Mouse (Mus musculus) heart, embryonic 16.5 days (tissue): Measurements from ENCODE around the gene Vav2. TPM values are rescaled to one million over a fixed set of nuclear protein-coding genes. Genes with fewer than 3 reads are reported as not detected.
A peak's percentile ranks its signal among the peaks of the same experiment; 100 is the strongest.

ENCODE experiments used
- ATAC-seq: fragments of 200-750 bp; cut with Nextera tagmentation; replicated peaks from 2 replicates; pipeline ENCODE4 v1.8.0; 2017; ENCODE audit warnings: moderate number of reproducible peaks; ENCODE audit not compliant: insufficient read depth, low FRiP score; ENCODE audit errors: extremely low read depth
- H3K27ac ChIP-seq: fragments of 300-500 bp; sonication (generic); 2 replicates; pipeline ENCODE4 v1.5.1; 2014; ENCODE audit warnings: mild to moderate bottlenecking, low read length, control low read depth, moderate library complexity
- H3K27me3 ChIP-seq: fragments of 300-500 bp; sonication (generic); 2 replicates; pipeline ENCODE4 v1.6.1; 2014; ENCODE audit warnings: low read length, mixed read lengths; ENCODE audit not compliant: control insufficient read depth, insufficient read depth
- H3K36me3 ChIP-seq: fragments of 300-500 bp; sonication (generic); 2 replicates; pipeline ENCODE4 v1.6.1; 2014; ENCODE audit not compliant: control insufficient read depth, insufficient read depth
- H3K4me1 ChIP-seq: fragments of 300-500 bp; sonication (generic); 2 replicates; pipeline ENCODE4 v1.6.1; 2014; ENCODE audit warnings: low read length, mixed read lengths; ENCODE audit not compliant: control insufficient read depth, insufficient read depth
- H3K4me2 ChIP-seq: fragments of 300-500 bp; sonication (generic); 2 replicates; pipeline ENCODE4 v1.6.1; 2014; ENCODE audit warnings: low read depth, mild to moderate bottlenecking, control low read depth, low read length
- H3K4me3 ChIP-seq: fragments of 300-500 bp; sonication (generic); 2 replicates; pipeline ENCODE4 v1.5.1; 2014; ENCODE audit warnings: mild to moderate bottlenecking, control low read depth, low read length
- H3K9ac ChIP-seq: fragments of 300-500 bp; sonication (generic); 2 replicates; pipeline ENCODE4 v1.6.1; 2014; ENCODE audit warnings: low read length, control low read depth
- H3K9me3 ChIP-seq: fragments of 300-500 bp; sonication (generic); replicated peaks from 2 replicates; pipeline ENCODE4 v1.6.1; 2016; ENCODE audit warnings: low read length; ENCODE audit not compliant: control insufficient read depth
- WGBS: fragments of 180-500 bp; shearing (Covaris S2); extraction: QIAGEN DNeasy Blood & Tissue Kit; methylation state at CpG from one replicate; pipeline ENCODE4 v1.1.7; 2014; 5-methylcytosine and 5-hydroxymethylcytosine counted together
- polyA plus RNA-seq: library from polyadenylated mRNA; unstranded; fragments of >200 nt; fragmentation: Nextera tagmentation; extraction: Ambion mirVana; gene quantifications from 2 replicates; pipeline ENCODE4 v1.2.1, GENCODE M21; 2015

Gene Vav2
- polyA plus RNA-seq, 1 experiment from 2014 or later = 2.6 TPM

DNA sequence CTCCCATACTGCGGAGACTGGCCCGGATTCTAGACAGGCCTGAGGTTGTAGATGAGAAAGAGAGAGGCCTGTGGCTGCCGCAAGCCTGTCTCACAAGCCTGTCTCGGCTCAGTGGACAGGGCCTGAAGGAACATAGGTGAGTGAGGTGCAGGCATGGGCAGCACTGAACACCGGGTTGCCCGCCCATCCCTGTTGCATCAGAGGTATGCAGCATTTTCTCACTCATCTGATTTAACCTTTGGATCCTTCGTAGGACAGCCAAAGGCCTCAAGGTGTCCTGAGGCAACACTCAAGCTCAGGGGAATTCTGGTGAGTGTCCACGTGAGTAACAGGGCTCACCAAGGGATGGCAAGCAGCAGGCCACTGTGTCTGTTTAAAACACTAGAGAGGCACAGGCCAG, 36.5 kb downstream of the Vav2 start:
- Histone ChIP-seq H3K27ac (no peak overlapping the region), H3K36me3 (no peaks in the 10 kb centered on the region), H3K9me3 (peaks cover 4% of the 10 kb centered on the region; the same call in 1 of the 2 replicates), H3K27me3 (no peaks in the 10 kb centered on the region; the same call in 1 of the 2 replicates), H3K4me2 (no peak overlapping the region), H3K4me3 (no peak overlapping the region), H3K9ac (0 out of 2 replicates have a peak overlapping the region, but pooled peaks have one; percentile 11), H3K4me1 (peaks cover 27% of the 10 kb centered on the region)
- 55% methylated on average over 8 of the region's 8 CpGs for WGBS
- ATAC-seq = no peak

- WGBS = 44% methylated on average over 14 of the region's 14 CpGs
- no peak overlapping the region for H3K4me3 ChIP-seq
- H3K4me2 ChIP-seq = no peak overlapping the region
- H3K9ac ChIP-seq = no peak overlapping the region
- peaks cover 4% of the 10 kb centered on the region; the same call in 1 of the 2 replicates for H3K9me3 ChIP-seq
- H3K27me3 ChIP-seq = no peaks in the 10 kb centered on the region
- ATAC-seq = no peak
- H3K36me3 ChIP-seq = no peaks in the 10 kb centered on the region
- H3K4me1 ChIP-seq = peaks cover 27% of the 10 kb centered on the region
- H3K27ac ChIP-seq = no peak overlapping the region
Measured at GRCm38 (mm10) chr2:27389272-27390162, 37.3 kb downstream of the Vav2 start.

GRCm38 (mm10) chr2:27387209-27387608, 39.6 kb downstream of the Vav2 start:
- no peaks in the 10 kb centered on the region for H3K36me3 ChIP-seq
- H3K9me3 ChIP-seq = peaks cover 4% of the 10 kb centered on the region; the same call in 1 of the 2 replicates
- no peaks in the 10 kb centered on the region for H3K27me3 ChIP-seq
- H3K9ac ChIP-seq = no peak overlapping the region
- no peak overlapping the region for H3K4me2 ChIP-seq
- H3K27ac ChIP-seq = no peak overlapping the region
- H3K4me3 ChIP-seq = no peak overlapping the region
- no peak for ATAC-seq
- WGBS = 93% methylated on average over 1 of the region's 1 CpGs
- peaks cover 24% of the 10 kb centered on the region for H3K4me1 ChIP-seq

DNA sequence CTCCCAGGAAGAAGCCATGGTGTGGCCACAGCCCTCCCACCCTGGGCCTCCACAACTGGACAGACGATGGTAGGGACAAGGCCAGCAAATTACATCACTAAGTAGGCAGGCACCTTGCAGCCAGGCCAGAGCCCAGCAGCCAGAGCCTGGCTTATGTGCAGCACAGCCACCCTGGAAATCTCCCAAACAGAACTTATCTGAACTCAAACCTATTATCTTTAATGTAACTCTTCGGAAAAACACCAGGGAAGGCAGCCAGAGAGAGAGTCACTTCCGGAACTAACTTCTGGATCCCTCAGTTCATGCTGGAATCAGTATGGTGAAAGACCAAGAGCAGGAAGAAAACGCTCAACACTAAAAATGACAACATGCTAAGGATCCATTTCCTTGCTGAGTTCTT, 45.1 kb downstream of the Vav2 start:
- Histone ChIP-seq H3K4me3 (no peak overlapping the region), H3K4me2 (no peak overlapping the region), H3K9ac (no peak overlapping the region), H3K4me1 (peaks cover 8% of the 10 kb centered on the region), H3K36me3 (no peaks in the 10 kb centered on the region), H3K27me3 (no peaks in the 10 kb centered on the region), H3K27ac (peak overlapping the region; percentile 60), H3K9me3 (no peaks in the 10 kb centered on the region)
- WGBS = 33% methylated on average over 4 of the region's 4 CpGs
- ATAC-seq = peak; percentile 47

- no peaks in the 10 kb centered on the region for H3K36me3 ChIP-seq
- 83% methylated on average over 3 of the region's 3 CpGs for WGBS
- no peak overlapping the region for H3K4me3 ChIP-seq
- H3K27me3 ChIP-seq = no peaks in the 10 kb centered on the region
- H3K4me1 ChIP-seq = peaks cover 8% of the 10 kb centered on the region
- H3K9ac ChIP-seq = no peak overlapping the region
- peak overlapping the region; percentile 60 for H3K27ac ChIP-seq
- no peak for ATAC-seq
- H3K9me3 ChIP-seq = no peaks in the 10 kb centered on the region
- H3K4me2 ChIP-seq = no peak overlapping the region
Measured at GRCm38 (mm10) chr2:27381254-27381653, 45.6 kb downstream of the Vav2 start.

DNA sequence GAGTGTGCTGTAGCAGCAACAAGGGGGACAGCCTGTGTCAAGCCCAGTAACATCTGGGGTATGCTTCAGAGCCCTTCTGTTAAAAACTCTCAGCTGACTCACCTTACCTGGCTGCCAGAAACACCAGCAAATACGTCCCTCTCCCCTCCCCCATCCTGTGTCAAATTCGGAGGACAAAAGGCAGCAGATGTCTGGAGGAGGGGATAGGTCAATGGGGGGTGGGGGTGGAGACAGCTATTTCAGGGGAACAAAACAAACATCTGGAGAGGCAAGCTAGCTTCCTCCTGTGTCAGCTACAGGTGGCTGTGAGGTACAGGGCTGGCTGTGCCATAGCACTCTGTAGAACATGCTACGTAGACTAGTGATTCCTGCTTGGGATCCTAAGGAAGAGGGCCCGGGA, 49.0 kb downstream of the Vav2 start:
- Histone ChIP-seq H3K27ac (no peak overlapping the region), H3K4me2 (no peak overlapping the region), H3K36me3 (no peaks in the 10 kb centered on the region), H3K9me3 (no peaks in the 10 kb centered on the region), H3K4me1 (peaks cover 18% of the 10 kb centered on the region), H3K9ac (no peak overlapping the region), H3K4me3 (no peak overlapping the region), H3K27me3 (no peaks in the 10 kb centered on the region)
- ATAC-seq = no peak
- WGBS = 43% methylated on average over 4 of the region's 4 CpGs

GRCm38 (mm10) chr2:27377164-27377563, 49.7 kb downstream of the Vav2 start:
- WGBS = 73% methylated on average over 8 of the region's 8 CpGs
- no peak overlapping the region for H3K4me3 ChIP-seq
- H3K4me2 ChIP-seq = no peak overlapping the region
- H3K27ac ChIP-seq = no peak overlapping the region
- H3K9me3 ChIP-seq = no peaks in the 10 kb centered on the region
- H3K36me3 ChIP-seq = no peaks in the 10 kb centered on the region
- no peak for ATAC-seq
- peaks cover 22% of the 10 kb centered on the region for H3K4me1 ChIP-seq
- H3K27me3 ChIP-seq = no peaks in the 10 kb centered on the region
- no peak overlapping the region for H3K9ac ChIP-seq

- peaks cover 16% of the 10 kb centered on the region for H3K4me1 ChIP-seq
- no peak overlapping the region for H3K4me2 ChIP-seq
- H3K27me3 ChIP-seq = no peaks in the 10 kb centered on the region
- no peak for ATAC-seq
- H3K4me3 ChIP-seq = no peak overlapping the region
- H3K9ac ChIP-seq = no peak overlapping the region
- no peaks in the 10 kb centered on the region for H3K9me3 ChIP-seq
- no peaks in the 10 kb centered on the region for H3K36me3 ChIP-seq
- no peak overlapping the region for H3K27ac ChIP-seq
- 54% methylated on average over 3 of the region's 3 CpGs for WGBS
Measured at GRCm38 (mm10) chr2:27375141-27375540, 51.7 kb downstream of the Vav2 start.

DNA sequence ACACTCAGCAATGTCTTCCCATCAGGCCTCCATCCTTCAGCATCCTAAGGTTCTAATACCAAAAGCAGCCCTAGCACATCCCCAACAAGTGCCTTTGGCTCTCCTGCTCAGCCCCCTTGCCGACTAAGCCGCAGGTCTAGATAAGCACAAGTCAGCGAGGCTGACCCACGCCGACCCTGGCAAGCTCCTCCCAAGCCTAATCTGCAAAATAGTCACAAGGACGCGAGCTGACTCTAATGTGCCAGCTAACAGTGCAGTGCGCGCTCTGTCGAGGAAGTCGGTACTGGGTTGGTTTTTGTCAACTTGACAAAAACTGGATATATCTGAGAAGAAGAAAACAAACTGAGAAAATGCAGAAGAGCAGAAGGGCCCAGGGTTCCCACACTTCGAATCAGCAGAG, 53.5 kb downstream of the Vav2 start:
- Histone ChIP-seq H3K27ac (no peak overlapping the region), H3K36me3 (no peaks in the 10 kb centered on the region), H3K4me1 (peaks cover 16% of the 10 kb centered on the region), H3K9ac (no peak overlapping the region), H3K27me3 (no peaks in the 10 kb centered on the region), H3K4me2 (no peak overlapping the region), H3K9me3 (no peaks in the 10 kb centered on the region), H3K4me3 (no peak overlapping the region)
- peak; percentile 72; the same call in 1 of the 2 replicates for ATAC-seq
- 17% methylated on average over 12 of the region's 12 CpGs for WGBS
